ENCODE assay signal across 8 mouse cellular contexts in the genomic region with DNA sequence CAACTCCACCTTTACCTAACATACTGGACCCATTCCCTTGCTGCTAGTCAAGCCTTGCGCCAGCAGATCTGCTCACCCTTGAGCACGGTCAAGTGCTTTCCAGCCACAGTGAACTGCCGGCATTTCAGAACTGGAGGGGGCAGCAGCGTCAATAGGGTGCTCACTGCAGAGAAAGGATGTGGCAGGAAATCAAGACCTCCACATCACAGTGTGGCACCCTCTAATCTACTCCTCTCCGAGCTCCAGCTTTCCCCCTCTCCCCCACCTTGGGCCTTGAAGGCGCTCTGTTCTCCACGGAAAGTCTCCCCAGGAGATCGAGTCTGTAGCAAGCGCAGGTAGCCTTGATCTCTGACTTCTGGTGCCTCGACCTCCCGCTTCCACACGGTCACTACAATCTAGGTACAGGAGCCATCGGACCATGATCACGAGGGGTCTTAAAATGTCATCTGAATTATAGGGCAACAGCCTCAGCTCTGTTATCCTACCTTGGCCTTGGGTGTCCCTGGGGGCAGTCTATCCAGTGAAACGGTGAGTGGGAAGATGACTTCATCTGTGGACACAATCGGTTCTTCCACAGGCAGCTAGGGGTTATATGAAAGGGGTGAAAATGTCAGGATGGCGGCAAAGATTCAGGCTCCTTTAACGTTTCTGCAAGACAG. TPM values are rescaled to one million over a fixed set of nuclear protein-coding genes. Genes with fewer than 3 reads are reported as not detected.
DNase-seq lines count a peak whose midpoint lies in the region; ATAC-seq and TF ChIP-seq lines count a peak whose summit lies in the region.

No protein-coding gene starts in this region.

- DNase-seq in heart, adult 8-10 months (ENCODE audit: low spot score): no peak
- no peak for DNase-seq in midbrain, embryonic 10.5 days (ENCODE audit: low spot score)
- no peak for DNase-seq in spleen, postnatal 36 days (ENCODE audit: low spot score in 2 of 2)
- no peak for DNase-seq in embryo, embryonic 9.5 days (ENCODE audit: extremely low spot score)
- DNase-seq in kidney, postnatal 36 days: no peak

- H3K27ac ChIP-seq in heart, embryonic 13.5 days (replicated peaks): no peak overlapping the region
- H3K27ac ChIP-seq in ES-Bruce4 (ENCODE audit: insufficient read depth, low read length): no peak overlapping the region
- no peak overlapping the region for H3K27ac ChIP-seq in heart, embryonic 16.5 days (ENCODE audit: low read length)
- peak overlapping the region; percentile 92; the same call in 1 of the 2 replicates for H3K27ac ChIP-seq in midbrain, embryonic 10.5 days (replicated peaks)

- no peaks in the 10 kb centered on the region for H3K27me3 ChIP-seq in heart, embryonic 13.5 days (replicated peaks)
- H3K27me3 ChIP-seq in ES-Bruce4 (ENCODE audit: control insufficient read depth, insufficient read depth, low read length, poor library complexity, severe bottlenecking): no peaks in the 10 kb centered on the region
- no peaks in the 10 kb centered on the region for H3K27me3 ChIP-seq in heart, embryonic 16.5 days (ENCODE audit: control insufficient read depth, insufficient read depth, low read length)
- H3K27me3 ChIP-seq in midbrain, embryonic 10.5 days (ENCODE audit: low read depth, poor library complexity, severe bottlenecking): no peaks in the 10 kb centered on the region

- ATAC-seq in heart, embryonic 13.5 days (ENCODE audit: extremely low read depth, insufficient number of reproducible peaks, low FRiP score, low TSS enrichment): no peak
- no peak for ATAC-seq in heart, embryonic 16.5 days (replicated peaks; ENCODE audit: extremely low read depth, insufficient read depth, low FRiP score)

- H3K4me3 ChIP-seq in heart, embryonic 13.5 days: peak overlapping the region; percentile 92
- H3K4me3 ChIP-seq in ES-Bruce4 (ENCODE audit: low read depth, low read length): peak overlapping the region; percentile 84
- H3K4me3 ChIP-seq in heart, embryonic 16.5 days (ENCODE audit: low read length): peak overlapping the region; percentile 93
- peak overlapping the region; percentile 99 for H3K4me3 ChIP-seq in midbrain, embryonic 10.5 days

- no peak for TF ChIP-seq CTCF in ES-Bruce4 (IDR thresholded peaks at IDR 0.05; ENCODE audit: low read depth, low read length)

- TF ChIP-seq POLR2A in ES-Bruce4 (IDR thresholded peaks at IDR 0.05; ENCODE audit: insufficient read depth, low read length): no peak

- 55% methylated on average over 18 of the region's 18 CpGs for WGBS in heart, embryonic 13.5 days
- WGBS in heart, embryonic 16.5 days: 50% methylated on average over 18 of the region's 18 CpGs
- WGBS in midbrain, embryonic 10.5 days: 75% methylated on average over 18 of the region's 18 CpGs

- no peak for TF ChIP-seq EP300 in ES-Bruce4 (IDR thresholded peaks at IDR 0.05; ENCODE audit: insufficient read depth, low read depth, low read length)

- peak overlapping the region; percentile 97 for H3K9ac ChIP-seq in heart, embryonic 13.5 days
- peak overlapping the region; percentile 88 for H3K9ac ChIP-seq in ES-Bruce4 (ENCODE audit: low read depth, poor library complexity, severe bottlenecking)
- peak overlapping the region; percentile 96 for H3K9ac ChIP-seq in heart, embryonic 16.5 days (ENCODE audit: low read length)

- H3K4me2 ChIP-seq in heart, embryonic 13.5 days: peak overlapping the region; percentile 83
- peak overlapping the region; percentile 88 for H3K4me2 ChIP-seq in heart, embryonic 16.5 days (ENCODE audit: low read depth, low read length)

- no peaks in the 10 kb centered on the region for H3K9me3 ChIP-seq in heart, embryonic 13.5 days
- H3K9me3 ChIP-seq in ES-Bruce4 (replicated peaks; ENCODE audit: control insufficient read depth, insufficient read depth, low read length, poor library complexity, severe bottlenecking): no peaks in the 10 kb centered on the region
- no peaks in the 10 kb centered on the region for H3K9me3 ChIP-seq in heart, embryonic 16.5 days (replicated peaks; ENCODE audit: control insufficient read depth, low read length)
- H3K9me3 ChIP-seq in midbrain, embryonic 10.5 days (replicated peaks): no peaks in the 10 kb centered on the region

- H3K36me3 ChIP-seq in heart, embryonic 13.5 days: peaks cover 50% of the 10 kb centered on the region
- H3K36me3 ChIP-seq in ES-Bruce4 (ENCODE audit: control insufficient read depth, insufficient read depth, low read length, poor library complexity, severe bottlenecking): peaks cover 10% of the 10 kb centered on the region; the same call in 1 of the 2 replicates
- peaks cover 10% of the 10 kb centered on the region for H3K36me3 ChIP-seq in heart, embryonic 16.5 days (ENCODE audit: control insufficient read depth, insufficient read depth)
- H3K36me3 ChIP-seq in midbrain, embryonic 10.5 days: peaks cover 71% of the 10 kb centered on the region

- H3K4me1 ChIP-seq in heart, embryonic 13.5 days: peaks cover 58% of the 10 kb centered on the region
- H3K4me1 ChIP-seq in ES-Bruce4 (ENCODE audit: control insufficient read depth, insufficient read depth, low read length): no peaks in the 10 kb centered on the region
- H3K4me1 ChIP-seq in heart, embryonic 16.5 days (ENCODE audit: control insufficient read depth, insufficient read depth, low read length): peaks cover 22% of the 10 kb centered on the region
- H3K4me1 ChIP-seq in midbrain, embryonic 10.5 days: peaks cover 31% of the 10 kb centered on the region

RNA-seq across cellular contexts. Expression of gene BC037034, which starts 1.1 kb away (rescaled TPM):
- polyA plus RNA-seq in heart, embryonic 13.5 days (2015; fragmentation: Nextera tagmentation; extraction: Ambion mirVana): 2.9 and 3.0 TPM in 2 replicates
- total RNA-seq in heart, adult 8-10 months (2022): 1 to 10 TPM; 2.7 to 4.4 (median 3.4) TPM
- polyA plus RNA-seq in ES-Bruce4 (2011; ENCODE audit: insufficient read depth, insufficient read length, low read depth, missing spikeins): 14.7 and 16.6 TPM in 2 replicates
- polyA plus RNA-seq in heart, embryonic 16.5 days (2015; fragmentation: Nextera tagmentation; extraction: Ambion mirVana): 2.2 and 3.0 TPM in 2 replicates
- 6.9 and 7.3 TPM in 2 replicates for polyA plus RNA-seq in midbrain, embryonic 10.5 days (2016; fragmentation: Nextera tagmentation; extraction: Ambion mirVana)

RNA-seq across cellular contexts. Expression of gene Lamtor4, which starts 7.4 kb away (rescaled TPM):
- 77.9 and 86.8 TPM in 2 replicates for polyA plus RNA-seq in heart, embryonic 13.5 days (2015; fragmentation: Nextera tagmentation; extraction: Ambion mirVana)
- total RNA-seq in heart, adult 8-10 months (2022): 10 to 100 TPM; 54.5 to 61.7 (median 56.2) TPM
- polyA plus RNA-seq in ES-Bruce4 (2011; ENCODE audit: insufficient read depth, insufficient read length, low read depth, missing spikeins): 21.1 and 24.3 TPM in 2 replicates
- polyA plus RNA-seq in heart, embryonic 16.5 days (2015; fragmentation: Nextera tagmentation; extraction: Ambion mirVana): 71.9 and 79.3 TPM in 2 replicates
- polyA plus RNA-seq in midbrain, embryonic 10.5 days (2016; fragmentation: Nextera tagmentation; extraction: Ambion mirVana): 47.9 and 48.5 TPM in 2 replicates

RNA-seq across cellular contexts. Expression of gene Gal3st4, which starts 9.9 kb away (rescaled TPM):
- polyA plus RNA-seq in heart, embryonic 13.5 days (2015; fragmentation: Nextera tagmentation; extraction: Ambion mirVana): 0.64 and 1.0 TPM in 2 replicates
- total RNA-seq in heart, adult 8-10 months (2022): under 1 TPM in 1 of 4 experiments, not detected in 3; 0.17 TPM
- 0.30 and 0.84 TPM in 2 replicates for polyA plus RNA-seq in ES-Bruce4 (2011; ENCODE audit: insufficient read depth, insufficient read length, low read depth, missing spikeins)
- polyA plus RNA-seq in heart, embryonic 16.5 days (2015; fragmentation: Nextera tagmentation; extraction: Ambion mirVana): 0.45 and 0.65 TPM in 2 replicates
- polyA plus RNA-seq in midbrain, embryonic 10.5 days (2016; fragmentation: Nextera tagmentation; extraction: Ambion mirVana): 7.1 and 7.3 TPM in 2 replicates

RNA-seq across cellular contexts. Expression of gene Gm43720, which starts 17.0 kb away (rescaled TPM):
- polyA plus RNA-seq in heart, embryonic 13.5 days (2015; fragmentation: Nextera tagmentation; extraction: Ambion mirVana): 0.04 and 0.06 TPM in 2 replicates
- total RNA-seq in heart, adult 8-10 months (2022): not detected
- not detected in 2 replicates for polyA plus RNA-seq in ES-Bruce4 (2011; ENCODE audit: insufficient read depth, insufficient read length, low read depth, missing spikeins)
- polyA plus RNA-seq in heart, embryonic 16.5 days (2015; fragmentation: Nextera tagmentation; extraction: Ambion mirVana): 0.09 and 0.10 TPM in 2 replicates
- polyA plus RNA-seq in midbrain, embryonic 10.5 days (2016; fragmentation: Nextera tagmentation; extraction: Ambion mirVana): 0.10 TPM in 2 replicates

RNA-seq across cellular contexts. Expression of gene Gpc2, which starts 17.1 kb away (rescaled TPM):
- 9.3 and 9.7 TPM in 2 replicates for polyA plus RNA-seq in heart, embryonic 13.5 days (2015; fragmentation: Nextera tagmentation; extraction: Ambion mirVana)
- total RNA-seq in heart, adult 8-10 months (2022): under 1 TPM in 2 of 4 experiments, not detected in 2; 0.22 to 0.34 TPM
- 14.6 and 15.4 TPM in 2 replicates for polyA plus RNA-seq in ES-Bruce4 (2011; ENCODE audit: insufficient read depth, insufficient read length, low read depth, missing spikeins)
- polyA plus RNA-seq in heart, embryonic 16.5 days (2015; fragmentation: Nextera tagmentation; extraction: Ambion mirVana): 5.7 and 7.7 TPM in 2 replicates
- polyA plus RNA-seq in midbrain, embryonic 10.5 days (2016; fragmentation: Nextera tagmentation; extraction: Ambion mirVana): 42.9 and 68.5 TPM in 2 replicates
